Mouse (Mus musculus) erythroblast, embryonic 14.5 days (primary cell): Measurements from ENCODE around the gene Prodh2. TPM values are rescaled to one million over a fixed set of nuclear protein-coding genes. Genes with fewer than 3 reads are reported as not detected.
"Not testable (repeated sequence)": the region's sequence is repeated elsewhere in the genome, so short reads cannot be mapped to it uniquely, and the experiment has no call there.

Experiments
- H3K27me3 ChIP-seq: 2 replicates; pipeline ENCODE4 v1.6.1; 2012; ENCODE audit warnings: inconsistent platforms; ENCODE audit not compliant: control insufficient read depth
- H3K36me3 ChIP-seq: 2 replicates; pipeline ENCODE4 v1.6.1; 2012; ENCODE audit warnings: mild to moderate bottlenecking, inconsistent platforms; ENCODE audit not compliant: control insufficient read depth
- H3K4me1 ChIP-seq: 2 replicates; pipeline ENCODE4 v1.6.1; 2012; ENCODE audit warnings: inconsistent platforms; ENCODE audit not compliant: control insufficient read depth
- H3K4me3 ChIP-seq: replicated peaks from 2 replicates; pipeline ENCODE3; 2012; ENCODE audit warnings: moderate library complexity, mild to moderate bottlenecking, inconsistent platforms
- H3K9me3 ChIP-seq: 2 replicates; pipeline ENCODE4 v1.6.1; 2012; ENCODE audit warnings: low read length, inconsistent platforms, mixed read lengths; ENCODE audit not compliant: control insufficient read depth
- GATA1 ChIP-seq: IDR thresholded peaks from 2 replicates; pipeline ENCODE4 v1.6.1; 2012; ENCODE audit warnings: low read length, inconsistent platforms, mixed read lengths
- TAL1 ChIP-seq: IDR thresholded peaks from 3 replicates; pipeline ENCODE4 v1.6.1; 2012; ENCODE audit warnings: low read length, inconsistent platforms, mixed read lengths
- polyA plus RNA-seq: library from polyadenylated mRNA; stranded (reverse); fragments of >175 nt; gene quantifications from 2 replicates; pipeline ENCODE4 v1.2.3, GENCODE M21; 2012

The Prodh2 gene
- polyA plus RNA-seq, 1 experiment, result 0.11 TPM

DNA sequence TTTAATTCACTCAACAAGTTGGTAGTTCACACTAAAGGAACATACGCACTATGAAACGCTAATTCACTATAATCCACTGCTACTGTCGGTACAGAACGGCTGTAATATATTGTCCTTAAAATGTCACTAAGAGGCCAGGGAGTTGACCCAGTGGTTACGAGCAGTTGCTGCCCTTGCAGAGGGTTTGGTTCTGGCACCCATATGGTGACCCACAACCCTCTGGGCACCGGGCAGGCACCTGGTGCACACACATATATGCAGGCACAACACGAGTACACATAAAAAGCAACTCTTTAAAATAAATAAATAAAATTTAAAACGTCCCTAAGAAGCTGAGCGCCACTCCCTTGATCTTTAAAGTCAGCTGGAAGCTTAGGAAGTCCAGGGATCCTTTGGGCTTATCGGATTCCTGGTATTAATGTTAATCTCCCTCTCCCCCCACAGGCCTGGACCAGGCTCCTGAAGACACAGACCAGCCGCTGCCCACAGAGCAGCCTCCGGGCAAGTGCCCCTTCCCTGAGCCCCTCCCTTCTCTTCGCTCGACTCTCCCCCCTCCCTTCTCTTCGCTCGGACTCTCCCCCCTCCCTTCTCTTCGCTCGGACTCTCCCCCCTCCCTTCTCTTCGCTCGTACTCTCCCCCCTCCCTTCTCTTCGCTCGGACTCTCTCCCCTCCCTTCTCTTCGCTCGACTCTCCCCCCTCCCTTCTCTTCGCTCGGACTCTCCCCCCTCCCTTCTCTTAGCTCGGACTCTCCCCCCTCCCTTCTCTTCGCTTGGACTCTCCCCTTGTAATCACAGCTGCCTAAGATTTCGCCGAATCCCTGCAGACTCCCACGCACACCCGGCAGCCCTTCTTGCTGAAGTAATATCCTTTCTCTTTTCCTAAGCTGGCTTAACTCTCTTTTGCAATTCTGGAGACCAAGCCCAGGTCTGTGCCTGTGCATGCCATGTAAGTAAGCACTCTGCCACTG, 15.7 kb upstream of the Prodh2 start:
- H3K9me3 ChIP-seq, result no peaks in the 10 kb centered on the region
- H3K27me3 ChIP-seq, result peaks cover 6% of the 10 kb centered on the region; the same call in 1 of the 2 replicates
- H3K4me3 ChIP-seq, result no peak overlapping the region
- H3K36me3 ChIP-seq, result no peaks in the 10 kb centered on the region
- TF ChIP-seq TAL1 (no peak), GATA1 (no peak)
- no peaks in the 10 kb centered on the region for H3K4me1 ChIP-seq

GRCm38 (mm10) chr7:30484250-30484649, 9.2 kb upstream of the Prodh2 start:
- no peaks in the 10 kb centered on the region for H3K9me3 ChIP-seq
- no peaks in the 10 kb centered on the region for H3K36me3 ChIP-seq
- no peaks in the 10 kb centered on the region for H3K4me1 ChIP-seq
- H3K27me3 ChIP-seq, result peaks cover 3% of the 10 kb centered on the region; the same call in 1 of the 2 replicates
- H3K4me3 ChIP-seq, result no peak overlapping the region
- TF ChIP-seq TAL1 (no peak), GATA1 (no peak)

DNA sequence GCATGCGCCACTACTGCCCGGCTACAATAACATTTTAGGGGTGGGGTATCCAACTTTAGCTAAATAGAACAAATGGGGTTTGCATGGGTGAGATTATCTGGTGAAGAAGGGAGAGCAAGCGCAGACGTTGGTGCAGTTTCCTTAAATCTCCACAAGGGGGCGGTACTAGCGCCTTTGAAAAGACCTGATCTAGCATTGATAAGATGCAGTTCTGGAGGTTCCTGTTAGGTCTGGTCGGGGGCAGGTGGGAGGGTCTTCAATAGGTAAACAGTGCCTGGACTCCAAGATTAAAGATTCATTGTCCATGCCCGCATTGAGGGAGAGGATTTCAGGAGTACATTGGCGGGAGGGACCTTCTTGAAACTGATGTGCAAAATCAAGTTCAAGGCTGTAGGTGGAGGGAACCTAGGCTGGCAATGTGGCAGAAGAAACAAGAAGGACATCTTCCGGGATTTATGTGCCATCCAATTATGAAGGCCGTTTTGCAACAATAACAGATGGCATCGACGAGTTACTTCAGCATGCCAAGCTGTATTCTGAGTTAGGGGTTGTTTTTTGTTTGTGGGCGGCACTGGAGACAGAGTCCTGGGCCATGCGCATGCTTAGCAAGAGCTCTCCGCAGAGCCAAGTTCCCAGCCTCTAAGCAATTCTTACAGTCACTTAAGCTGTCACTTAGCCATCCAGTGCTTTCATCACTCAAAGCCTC, 3.0 kb upstream of the Prodh2 start:
- peak; percentile 67 for TF ChIP-seq GATA1
- no peak for TF ChIP-seq TAL1
- Histone ChIP-seq H3K4me1 (no peaks in the 10 kb centered on the region), H3K9me3 (no peaks in the 10 kb centered on the region)

DNA sequence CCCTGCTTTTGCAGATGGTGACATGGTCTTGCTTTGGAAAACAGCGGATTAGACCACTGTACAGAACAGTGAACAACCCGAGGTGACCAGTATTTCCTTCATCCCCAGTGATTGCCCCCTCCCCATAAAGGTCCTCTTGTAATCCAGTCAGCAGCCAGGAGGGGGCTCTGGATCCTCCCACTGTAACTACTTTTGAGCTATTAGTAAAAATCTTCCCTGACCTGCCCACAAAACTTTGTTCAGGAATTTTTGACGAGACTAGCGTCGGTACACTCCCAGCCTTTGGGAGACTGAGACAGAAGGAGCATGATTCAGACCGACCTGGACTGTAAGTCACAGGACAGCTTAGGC, 2.5 kb upstream of the Prodh2 start:
- H3K36me3 ChIP-seq, result no peaks in the 10 kb centered on the region
- H3K4me1 ChIP-seq, result no peaks in the 10 kb centered on the region
- H3K4me3 ChIP-seq, result no peak overlapping the region
- TF ChIP-seq TAL1, result no peak
- TF ChIP-seq GATA1, result no peak
- H3K27me3 ChIP-seq, result no peaks in the 10 kb centered on the region
- no peaks in the 10 kb centered on the region for H3K9me3 ChIP-seq

More for the DNA sequence above, 3.0 kb upstream of the Prodh2 start:
- Histone ChIP-seq H3K27me3 (no peaks in the 10 kb centered on the region), H3K36me3 (no peaks in the 10 kb centered on the region), H3K4me3 (no peak overlapping the region)

GRCm38 (mm10) chr7:30492765-30493164, 657 bp upstream of the Prodh2 start:
- TF ChIP-seq GATA1 (no peak), TAL1 (no peak)
- H3K9me3 ChIP-seq, result no peaks in the 10 kb centered on the region
- no peak overlapping the region for H3K4me3 ChIP-seq
- no peaks in the 10 kb centered on the region for H3K4me1 ChIP-seq
- H3K27me3 ChIP-seq, result no peaks in the 10 kb centered on the region
- H3K36me3 ChIP-seq, result no peaks in the 10 kb centered on the region

DNA sequence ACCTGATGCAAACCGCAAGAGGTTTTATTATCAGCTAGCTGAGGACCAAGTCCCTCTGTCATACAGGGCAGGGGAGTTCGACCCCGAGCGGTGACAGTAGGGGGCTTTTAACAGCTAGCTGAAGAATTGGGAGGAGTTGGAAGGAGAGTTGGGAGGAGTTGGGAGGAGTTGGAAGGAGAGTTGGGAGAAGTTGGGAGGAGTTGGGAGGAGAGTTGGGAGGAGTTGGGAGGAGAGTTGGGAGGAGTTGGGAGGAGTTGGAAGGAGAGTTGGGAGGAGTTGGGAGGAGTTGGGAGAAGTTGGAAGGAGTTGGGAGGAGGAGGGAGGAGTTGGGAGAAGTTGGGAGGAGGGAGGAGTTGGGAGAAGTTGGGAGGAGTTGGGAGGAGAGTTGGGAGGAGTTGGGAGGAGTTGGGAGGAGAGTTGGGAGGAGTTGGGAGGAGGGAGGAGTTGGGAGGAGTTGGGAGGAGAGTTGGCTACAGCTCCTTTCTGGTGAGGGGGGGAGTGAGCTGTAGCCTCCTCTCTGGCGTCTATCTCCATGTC, 2.2 kb downstream of the Prodh2 start:
- H3K4me1 ChIP-seq, H3K4me3 ChIP-seq, H3K9me3 ChIP-seq, H3K36me3 ChIP-seq, H3K27me3 ChIP-seq: not testable (repeated sequence)

GRCm38 (mm10) chr7:30501159-30501558, 7.7 kb downstream of the Prodh2 start:
- H3K27me3 ChIP-seq, H3K36me3 ChIP-seq, H3K4me3 ChIP-seq, H3K4me1 ChIP-seq, H3K9me3 ChIP-seq: not testable (repeated sequence)

DNA sequence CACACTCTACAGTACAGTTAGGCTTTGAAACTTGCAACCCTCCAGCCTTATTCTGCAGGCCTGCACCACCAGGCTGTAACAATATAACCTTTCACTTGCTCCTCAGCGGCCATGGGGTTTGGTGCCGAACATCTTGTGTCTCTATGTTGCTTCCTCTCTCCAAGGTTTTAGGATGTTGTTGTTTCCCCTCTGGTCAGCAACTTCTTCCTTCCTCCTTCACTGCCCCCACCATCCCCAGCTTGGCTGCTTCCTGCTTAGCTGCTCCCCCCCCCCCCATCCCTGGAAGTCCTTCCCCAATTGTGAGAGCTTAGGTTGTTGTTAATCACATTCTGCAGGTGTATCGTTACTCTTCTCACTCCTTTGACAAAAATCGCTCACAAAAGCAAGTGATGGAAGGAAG, 14.6 kb downstream of the Prodh2 start:
- Histone ChIP-seq H3K27me3 (0 out of 2 replicates have a peak, but pooled peaks cover 2% of the 10 kb centered on the region), H3K9me3 (no peaks in the 10 kb centered on the region), H3K36me3 (no peaks in the 10 kb centered on the region; the same call in 1 of the 2 replicates), H3K4me3 (no peak overlapping the region), H3K4me1 (no peaks in the 10 kb centered on the region)
- no peak for TF ChIP-seq TAL1

GRCm38 (mm10) chr7:30515003-30515760, 21.8 kb downstream of the Prodh2 start:
- TF ChIP-seq TAL1 (no peak), GATA1 (no peak)
- no peaks in the 10 kb centered on the region for H3K9me3 ChIP-seq
- H3K27me3 ChIP-seq, result 0 out of 2 replicates have a peak, but pooled peaks cover 2% of the 10 kb centered on the region
- no peak overlapping the region for H3K4me3 ChIP-seq
- no peaks in the 10 kb centered on the region for H3K4me1 ChIP-seq
- H3K36me3 ChIP-seq, result no peaks in the 10 kb centered on the region; the same call in 1 of the 2 replicates
